Mouse (Mus musculus) kidney, postnatal 0 days (tissue): ENCODE results near the gene Foxk1. TPM values are rescaled to one million over a fixed set of nuclear protein-coding genes. Genes with fewer than 3 reads are reported as not detected.

ENCODE experiments used
- ATAC-seq: fragments of 200-750 bp; cut with Nextera tagmentation; replicated peaks from 2 replicates; pipeline ENCODE4 v1.8.0; 2017; ENCODE audit warnings: low read depth, moderate number of reproducible peaks, moderate TSS enrichment, moderate library complexity; ENCODE audit not compliant: low FRiP score
- DNase-seq: peaks from one replicate; pipeline ENCODE4 v3.0.0-alpha.2; 2016; ENCODE audit warnings: low spot score
- H3K27ac ChIP-seq: fragments of 300-500 bp; sonication (generic); 2 replicates; pipeline ENCODE4 v1.5.1; 2014; ENCODE audit warnings: mild to moderate bottlenecking
- H3K27me3 ChIP-seq: fragments of 300-500 bp; sonication (generic); 2 replicates; pipeline ENCODE4 v1.6.1; 2014; ENCODE audit warnings: low read length, mixed read lengths; ENCODE audit not compliant: insufficient read depth
- H3K36me3 ChIP-seq: fragments of 300-500 bp; sonication (generic); 2 replicates; pipeline ENCODE4 v1.6.1; 2014; ENCODE audit warnings: low read length, mixed read lengths; ENCODE audit not compliant: insufficient read depth
- H3K4me1 ChIP-seq: fragments of 300-500 bp; sonication (generic); replicated peaks from 2 replicates; pipeline ENCODE4 v1.6.1; 2014; ENCODE audit warnings: antibody characterized with exemption, low read length, mixed read lengths; ENCODE audit not compliant: insufficient read depth
- H3K4me2 ChIP-seq: fragments of 300-500 bp; sonication (generic); 2 replicates; pipeline ENCODE4 v1.6.1; 2014; ENCODE audit warnings: mild to moderate bottlenecking, low read length, moderate library complexity, mixed read lengths
- H3K4me3 ChIP-seq: fragments of 300-500 bp; sonication (generic); replicated peaks from 2 replicates; pipeline ENCODE4 v1.5.1; 2014; ENCODE audit warnings: low read depth, low read length
- H3K9ac ChIP-seq: fragments of 300-500 bp; sonication (generic); 2 replicates; pipeline ENCODE4 v1.6.1; 2014; ENCODE audit warnings: low read depth, low read length
- H3K9me3 ChIP-seq: fragments of 300-500 bp; sonication (generic); replicated peaks from 2 replicates; pipeline ENCODE4 v1.6.1; 2016; ENCODE audit warnings: low read length, inconsistent platforms, mixed read lengths
- CTCF ChIP-seq: IDR thresholded peaks from 2 replicates; pipeline ENCODE4 v1.5.1; 2016; ENCODE audit warnings: antibody characterized with exemption, low read depth, mild to moderate bottlenecking, moderate library complexity
- WGBS: fragments of 180-500 bp; shearing (Covaris S2); extraction: QIAGEN DNeasy Blood & Tissue Kit; methylation state at CpG from one replicate; pipeline ENCODE4 v1.1.7; 2014; 5-methylcytosine and 5-hydroxymethylcytosine counted together
- polyA plus RNA-seq: library from polyadenylated mRNA; unstranded; fragments of >200 nt; fragmentation: Nextera tagmentation; extraction: Ambion mirVana; gene quantifications from 2 replicates; pipeline ENCODE4 v1.2.1, GENCODE M21; 2015

Gene Foxk1
- polyA plus RNA-seq, 1 experiment from 2014 or later: 5.6 TPM

GRCm38 (mm10) chr5:142427876-142428275, 26.6 kb downstream of the Foxk1 start:
- 62% methylated on average over 10 of the region's 10 CpGs for WGBS

DNA sequence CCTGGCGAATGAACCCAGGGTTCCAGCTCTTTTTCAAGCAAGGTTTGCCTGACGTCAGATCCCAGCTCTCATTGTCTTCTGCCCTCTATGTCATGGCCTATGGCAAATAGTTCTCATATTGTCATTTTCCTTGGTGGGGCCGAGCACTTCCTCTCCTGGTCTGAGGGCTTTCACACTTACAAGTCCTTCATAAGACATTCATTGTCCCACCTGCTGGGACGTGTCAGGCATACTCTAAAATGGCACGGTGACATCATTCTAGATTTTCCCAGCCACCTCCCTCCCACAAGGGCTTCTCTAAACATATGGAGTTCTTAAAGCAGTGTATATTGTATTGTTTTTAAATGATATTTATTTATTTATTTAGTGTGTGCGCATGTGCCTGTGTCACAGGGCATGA, 27.4 kb downstream of the Foxk1 start:
- no peak for TF ChIP-seq CTCF
- Histone ChIP-seq H3K9ac (no peak overlapping the region), H3K27ac (no peak overlapping the region), H3K4me1 (peaks cover 51% of the 10 kb centered on the region), H3K27me3 (no peaks in the 10 kb centered on the region), H3K9me3 (no peaks in the 10 kb centered on the region), H3K4me2 (no peak overlapping the region), H3K4me3 (no peak overlapping the region), H3K36me3 (no peaks in the 10 kb centered on the region)
- DNase-seq: no peak
- 76% methylated on average over 6 of the region's 6 CpGs for WGBS
- no peak for ATAC-seq

More at GRCm38 (mm10) chr5:142427876-142428275, 26.6 kb downstream of the Foxk1 start:
- H3K9ac ChIP-seq: no peak overlapping the region
- H3K9me3 ChIP-seq: no peaks in the 10 kb centered on the region
- no peak overlapping the region for H3K4me2 ChIP-seq
- DNase-seq: peak; percentile 44
- TF ChIP-seq CTCF: no peak
- H3K27ac ChIP-seq: 0 out of 2 replicates have a peak overlapping the region, but pooled peaks have one; percentile 57
- H3K4me1 ChIP-seq: peaks cover 46% of the 10 kb centered on the region
- ATAC-seq: no peak
- no peaks in the 10 kb centered on the region for H3K36me3 ChIP-seq
- no peak overlapping the region for H3K4me3 ChIP-seq
- no peaks in the 10 kb centered on the region for H3K27me3 ChIP-seq

DNA sequence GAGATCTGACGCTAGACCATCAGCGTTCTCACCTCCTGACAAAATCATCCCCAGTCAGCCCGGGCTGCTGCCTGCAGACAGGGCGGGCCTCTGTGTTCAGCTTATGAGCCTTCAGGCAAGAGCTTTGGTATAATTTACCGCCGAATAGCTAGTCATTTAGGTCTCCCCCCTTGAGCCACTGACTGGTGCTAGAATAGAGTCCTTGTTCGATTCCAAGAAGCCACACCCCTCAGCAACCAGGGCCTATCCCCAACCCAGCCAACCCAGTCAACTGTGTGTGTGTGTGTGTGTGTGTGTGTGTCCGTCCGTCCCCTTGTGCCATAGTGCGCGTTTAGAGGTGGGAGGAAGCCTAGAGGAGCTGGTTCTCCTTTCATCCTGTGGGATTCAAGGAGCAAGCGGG, 29.7 kb downstream of the Foxk1 start:
- Histone ChIP-seq H3K27me3 (no peaks in the 10 kb centered on the region), H3K4me3 (no peak overlapping the region), H3K9ac (no peak overlapping the region), H3K4me2 (no peak overlapping the region), H3K36me3 (peaks cover 11% of the 10 kb centered on the region), H3K27ac (no peak overlapping the region), H3K9me3 (no peaks in the 10 kb centered on the region), H3K4me1 (peaks cover 29% of the 10 kb centered on the region)
- WGBS: 62% methylated on average over 12 of the region's 12 CpGs
- ATAC-seq (no peak), DNase-seq (no peak)
- no peak for TF ChIP-seq CTCF

DNA sequence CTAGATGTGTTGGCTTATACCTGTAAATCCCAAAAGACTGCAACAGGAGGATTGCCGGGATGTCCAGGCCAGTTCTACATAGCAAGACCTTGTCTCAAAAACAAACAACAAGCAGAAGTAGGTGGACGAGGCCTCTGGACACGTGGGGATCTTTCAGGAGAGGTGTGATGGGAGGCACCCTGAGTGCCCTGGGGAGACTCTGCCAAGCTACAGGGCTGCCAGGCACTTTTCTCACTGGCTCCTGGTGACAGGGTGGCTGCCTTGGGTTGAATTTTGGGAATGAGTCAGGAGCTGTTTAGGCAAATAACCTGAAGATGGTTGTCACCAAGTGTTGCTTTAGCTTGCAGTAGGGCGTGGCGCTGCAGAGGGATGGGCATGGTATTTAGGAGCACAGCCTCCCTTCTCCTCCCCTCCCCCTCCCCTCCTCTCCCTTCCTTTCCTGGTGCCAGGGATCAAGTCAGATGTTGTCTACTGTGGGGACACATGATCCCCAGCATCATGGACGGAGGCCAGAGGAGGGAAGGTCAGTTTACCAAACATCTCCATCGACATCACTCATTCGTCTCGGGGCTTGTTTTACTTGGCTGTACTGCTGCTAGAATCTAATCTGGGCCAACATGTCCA, 30.6 kb downstream of the Foxk1 start:
- WGBS: 52% methylated on average over 9 of the region's 9 CpGs
- 0 out of 2 replicates have a peak, but pooled peaks have one; percentile 14 for ATAC-seq
- no peak for TF ChIP-seq CTCF
- H3K4me2 ChIP-seq: no peak overlapping the region
- no peak overlapping the region for H3K9ac ChIP-seq
- peaks cover 16% of the 10 kb centered on the region for H3K36me3 ChIP-seq
- no peaks in the 10 kb centered on the region for H3K27me3 ChIP-seq
- H3K4me3 ChIP-seq: no peak overlapping the region
- no peak overlapping the region for H3K27ac ChIP-seq
- H3K4me1 ChIP-seq: peaks cover 25% of the 10 kb centered on the region; the same call in 1 of the 2 replicates
- peak; percentile 48 for DNase-seq
- no peaks in the 10 kb centered on the region for H3K9me3 ChIP-seq

DNA sequence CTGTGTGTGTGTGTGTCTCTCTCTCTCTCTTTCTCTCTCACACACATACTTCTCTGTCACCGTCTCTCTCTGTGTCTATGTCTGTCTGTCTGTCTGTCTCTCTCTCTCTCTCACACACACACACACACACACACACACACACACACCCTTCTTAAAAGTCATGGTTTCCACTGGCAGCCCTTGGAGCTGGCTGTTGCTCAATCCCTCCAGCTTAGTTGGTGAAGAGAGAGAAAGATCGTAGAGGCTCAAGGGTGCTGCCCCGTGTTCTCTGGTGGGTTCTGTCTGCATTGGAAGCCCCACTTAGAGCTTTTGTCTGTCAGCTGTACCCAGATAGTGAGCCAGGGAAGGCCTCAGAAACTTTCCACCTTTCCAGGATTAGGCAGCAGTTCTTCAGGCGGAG, 31.4 kb downstream of the Foxk1 start:
- H3K27ac ChIP-seq: no peak overlapping the region
- ATAC-seq: no peak
- no peak overlapping the region for H3K9ac ChIP-seq
- H3K4me1 ChIP-seq: peaks cover 23% of the 10 kb centered on the region; the same call in 1 of the 2 replicates
- DNase-seq: no peak
- WGBS: 78% methylated on average over 4 of the region's 4 CpGs
- no peak overlapping the region for H3K4me2 ChIP-seq
- H3K27me3 ChIP-seq: no peaks in the 10 kb centered on the region
- no peaks in the 10 kb centered on the region for H3K9me3 ChIP-seq
- no peak for TF ChIP-seq CTCF
- peaks cover 16% of the 10 kb centered on the region for H3K36me3 ChIP-seq
- no peak overlapping the region for H3K4me3 ChIP-seq

DNA sequence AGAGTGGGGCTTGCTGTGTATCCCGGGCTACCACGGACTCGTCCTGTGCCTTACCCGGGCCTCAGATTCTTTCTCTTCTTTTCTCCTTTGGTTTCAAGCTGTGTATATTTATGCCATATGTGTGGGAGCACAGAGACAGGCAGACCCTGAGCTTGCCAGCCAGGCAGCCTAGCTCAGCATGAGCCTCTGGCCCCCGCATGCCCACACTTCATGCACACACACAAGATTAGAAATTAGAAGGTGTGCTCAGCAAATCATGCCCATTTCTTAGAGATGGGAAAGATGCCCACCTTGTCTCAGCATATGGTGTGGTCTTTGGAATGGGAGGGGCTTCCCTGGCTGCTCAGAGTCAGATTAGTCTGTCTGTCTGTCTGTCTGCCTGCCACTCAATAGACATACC, 32.8 kb downstream of the Foxk1 start:
- Histone ChIP-seq H3K27me3 (no peaks in the 10 kb centered on the region), H3K4me2 (no peak overlapping the region), H3K4me3 (no peak overlapping the region), H3K9me3 (no peaks in the 10 kb centered on the region), H3K27ac (no peak overlapping the region), H3K36me3 (peaks cover 16% of the 10 kb centered on the region), H3K9ac (no peak overlapping the region), H3K4me1 (peaks cover 19% of the 10 kb centered on the region)
- 90% methylated on average over 5 of the region's 5 CpGs for WGBS
- no peak for DNase-seq
- ATAC-seq: no peak
- no peak for TF ChIP-seq CTCF

DNA sequence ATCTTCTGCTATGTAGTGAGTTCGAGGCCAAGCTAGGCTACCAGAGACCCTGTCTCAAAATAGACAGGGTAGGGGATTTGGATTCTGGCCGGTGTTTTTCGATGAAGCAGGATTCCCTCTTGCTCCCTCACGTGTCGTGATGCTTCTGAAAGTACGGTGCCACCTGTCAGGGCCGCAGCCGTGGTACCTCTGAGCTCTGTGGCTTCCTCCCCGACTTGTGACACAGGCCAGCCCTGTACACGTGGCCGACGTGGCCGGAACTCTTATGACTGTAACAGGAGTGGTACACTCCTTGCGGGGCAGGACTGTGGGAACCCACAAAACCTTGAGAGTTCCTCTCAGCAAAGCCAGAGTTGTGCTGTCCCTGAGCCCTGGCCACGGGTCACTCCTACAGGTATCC, 34.4 kb downstream of the Foxk1 start:
- TF ChIP-seq CTCF: no peak
- Histone ChIP-seq H3K4me1 (peaks cover 31% of the 10 kb centered on the region), H3K9ac (no peak overlapping the region), H3K27me3 (no peaks in the 10 kb centered on the region), H3K4me3 (no peak overlapping the region), H3K4me2 (no peak overlapping the region), H3K9me3 (no peaks in the 10 kb centered on the region), H3K36me3 (peaks cover 16% of the 10 kb centered on the region), H3K27ac (no peak overlapping the region)
- DNase-seq: no peak
- 97% methylated on average over 15 of the region's 15 CpGs for WGBS
- no peak for ATAC-seq
